Mouse (Mus musculus) lung, postnatal 0 days (tissue): ENCODE measurements around the gene Gfod1. TPM values are rescaled to one million over a fixed set of nuclear protein-coding genes. Genes with fewer than 3 reads are reported as not detected.

ENCODE experiments used
- ATAC-seq: fragments of 200-750 bp; cut with Nextera tagmentation; 2 replicates; pipeline ENCODE4 v1.8.0; 2017; ENCODE audit warnings: moderate library complexity
- DNase-seq: peaks from one replicate; pipeline ENCODE4 v3.0.0-alpha.2; 2016; ENCODE audit warnings: low spot score
- H3K27ac ChIP-seq: fragments of 300-500 bp; sonication (generic); 2 replicates; pipeline ENCODE4 v1.5.1; 2014; ENCODE audit warnings: antibody characterized with exemption, mild to moderate bottlenecking, low read length, mixed read lengths
- H3K27me3 ChIP-seq: fragments of 300-500 bp; sonication (generic); replicated peaks from 2 replicates; pipeline ENCODE4 v1.6.1; 2014; ENCODE audit warnings: low read length, mixed read lengths; ENCODE audit not compliant: insufficient read depth
- H3K36me3 ChIP-seq: fragments of 300-500 bp; sonication (generic); 2 replicates; pipeline ENCODE4 v1.6.1; 2014; ENCODE audit warnings: low read length, mixed read lengths; ENCODE audit not compliant: insufficient read depth
- H3K4me1 ChIP-seq: fragments of 300-500 bp; sonication (generic); 2 replicates; pipeline ENCODE4 v1.6.1; 2014; ENCODE audit warnings: antibody characterized with exemption, low read depth, low read length, mixed read lengths; ENCODE audit not compliant: insufficient read depth
- H3K4me2 ChIP-seq: fragments of 300-500 bp; sonication (generic); replicated peaks from 2 replicates; pipeline ENCODE4 v1.6.1; 2014; ENCODE audit warnings: low read depth, mild to moderate bottlenecking, low read length, moderate library complexity, mixed read lengths
- H3K4me3 ChIP-seq: fragments of 300-500 bp; sonication (generic); 2 replicates; pipeline ENCODE4 v1.5.1; 2014; ENCODE audit warnings: low read depth, low read length
- H3K9ac ChIP-seq: fragments of 300-500 bp; sonication (generic); replicated peaks from 2 replicates; pipeline ENCODE4 v1.6.1; 2014; ENCODE audit warnings: low read depth, mild to moderate bottlenecking
- H3K9me3 ChIP-seq: fragments of 300-500 bp; sonication (generic); 2 replicates; pipeline ENCODE4 v1.6.1; 2016; ENCODE audit warnings: low read length, mixed read lengths
- CTCF ChIP-seq: IDR thresholded peaks from 2 replicates; pipeline ENCODE4 v1.5.1; 2016; ENCODE audit warnings: antibody characterized with exemption, mild to moderate bottlenecking
- EP300 ChIP-seq: IDR thresholded peaks from 2 replicates; pipeline ENCODE4 v1.6.1; 2016; ENCODE audit warnings: antibody characterized with exemption, mild to moderate bottlenecking, control low read depth
- WGBS: fragments of 180-500 bp; shearing (Covaris S2); extraction: QIAGEN DNeasy Blood & Tissue Kit; methylation state at CpG from one replicate; pipeline ENCODE4 v1.1.7; 2014; 5-methylcytosine and 5-hydroxymethylcytosine counted together
- polyA plus RNA-seq: library from polyadenylated mRNA; unstranded; fragments of >200 nt; fragmentation: Nextera tagmentation; extraction: Ambion mirVana; gene quantifications from 2 replicates; pipeline ENCODE4 v1.2.1, GENCODE M21; 2015

The Gfod1 gene
- polyA plus RNA-seq, 1 experiment from 2014 or later = 1.6 TPM

- Histone ChIP-seq H3K36me3 (no peaks in the 10 kb centered on the region), H3K27ac (peak overlapping the region; percentile 64), H3K4me3 (no peak overlapping the region), H3K9me3 (no peaks in the 10 kb centered on the region), H3K27me3 (no peaks in the 10 kb centered on the region), H3K4me2 (no peak overlapping the region), H3K4me1 (peaks cover 10% of the 10 kb centered on the region; the same call in 1 of the 2 replicates), H3K9ac (no peak overlapping the region)
- DNase-seq (peak; percentile 70), ATAC-seq (peak; percentile 59)
- WGBS = 58% methylated on average over 7 of the region's 7 CpGs
- TF ChIP-seq EP300 (0 out of 2 replicates have a peak, but pooled peaks have one; percentile 33), CTCF (peak; percentile 63)
Observed at GRCm38 (mm10) chr13:43203234-43203633, 100.7 kb downstream of the Gfod1 start.

- H3K4me2 ChIP-seq = no peak overlapping the region
- H3K4me1 ChIP-seq = peaks cover 10% of the 10 kb centered on the region; the same call in 1 of the 2 replicates
- H3K36me3 ChIP-seq = no peaks in the 10 kb centered on the region
- no peaks in the 10 kb centered on the region for H3K27me3 ChIP-seq
- no peak overlapping the region for H3K9ac ChIP-seq
- no peak overlapping the region for H3K27ac ChIP-seq
- TF ChIP-seq EP300 (no peak), CTCF (no peak)
- no peaks in the 10 kb centered on the region for H3K9me3 ChIP-seq
- ATAC-seq (no peak), DNase-seq (no peak)
- WGBS = 84% methylated on average over 10 of the region's 10 CpGs
- H3K4me3 ChIP-seq = no peak overlapping the region
Observed at GRCm38 (mm10) chr13:43202351-43202750, 101.6 kb downstream of the Gfod1 start.

- Histone ChIP-seq H3K9ac (no peak overlapping the region), H3K4me3 (no peak overlapping the region), H3K9me3 (no peaks in the 10 kb centered on the region), H3K4me2 (no peak overlapping the region), H3K36me3 (no peaks in the 10 kb centered on the region), H3K27me3 (no peaks in the 10 kb centered on the region), H3K27ac (no peak overlapping the region), H3K4me1 (peaks cover 19% of the 10 kb centered on the region; the same call in 1 of the 2 replicates)
- TF ChIP-seq CTCF (peak; percentile 85), EP300 (no peak)
- no peak for ATAC-seq
- WGBS = 47% methylated on average over 22 of the region's 22 CpGs
- DNase-seq = peak; percentile 63
Observed at GRCm38 (mm10) chr13:43201033-43201432, 102.9 kb downstream of the Gfod1 start.

GRCm38 (mm10) chr13:43200473-43200872 is 103.5 kb downstream of the Gfod1 start:
- no peak for ATAC-seq
- no peak overlapping the region for H3K4me2 ChIP-seq
- 84% methylated on average over 22 of the region's 22 CpGs for WGBS
- no peaks in the 10 kb centered on the region for H3K36me3 ChIP-seq
- H3K4me3 ChIP-seq = no peak overlapping the region
- no peak overlapping the region for H3K27ac ChIP-seq
- no peak for DNase-seq
- no peaks in the 10 kb centered on the region for H3K27me3 ChIP-seq
- no peaks in the 10 kb centered on the region for H3K9me3 ChIP-seq
- H3K9ac ChIP-seq = no peak overlapping the region
- TF ChIP-seq EP300 (no peak), CTCF (no peak; the same call in 1 of the 2 replicates)
- H3K4me1 ChIP-seq = peaks cover 22% of the 10 kb centered on the region; the same call in 1 of the 2 replicates

- DNase-seq = no peak
- H3K27me3 ChIP-seq = no peaks in the 10 kb centered on the region
- no peaks in the 10 kb centered on the region for H3K36me3 ChIP-seq
- H3K4me3 ChIP-seq = no peak overlapping the region
- no peak overlapping the region for H3K9ac ChIP-seq
- H3K4me1 ChIP-seq = peaks cover 22% of the 10 kb centered on the region; the same call in 1 of the 2 replicates
- ATAC-seq = no peak
- H3K4me2 ChIP-seq = no peak overlapping the region
- 72% methylated on average over 5 of the region's 5 CpGs for WGBS
- TF ChIP-seq CTCF (peak; percentile 74), EP300 (no peak)
- H3K9me3 ChIP-seq = no peaks in the 10 kb centered on the region
- H3K27ac ChIP-seq = no peak overlapping the region
Observed at GRCm38 (mm10) chr13:43199749-43200148, 104.2 kb downstream of the Gfod1 start.

- TF ChIP-seq EP300 = no peak
- Histone ChIP-seq H3K4me2 (no peak overlapping the region), H3K9ac (no peak overlapping the region), H3K27me3 (no peaks in the 10 kb centered on the region), H3K4me3 (no peak overlapping the region), H3K27ac (no peak overlapping the region), H3K36me3 (no peaks in the 10 kb centered on the region), H3K9me3 (no peaks in the 10 kb centered on the region), H3K4me1 (peaks cover 20% of the 10 kb centered on the region; the same call in 1 of the 2 replicates)
- WGBS = 71% methylated on average over 7 of the region's 7 CpGs
- no peak for ATAC-seq
- DNase-seq = no peak
Observed at GRCm38 (mm10) chr13:43199282-43199681, 104.7 kb downstream of the Gfod1 start.

- Histone ChIP-seq H3K36me3 (no peaks in the 10 kb centered on the region), H3K27ac (no peak overlapping the region), H3K9me3 (no peaks in the 10 kb centered on the region), H3K4me2 (no peak overlapping the region), H3K27me3 (no peaks in the 10 kb centered on the region), H3K4me1 (peaks cover 25% of the 10 kb centered on the region; the same call in 1 of the 2 replicates), H3K9ac (no peak overlapping the region), H3K4me3 (no peak overlapping the region)
- TF ChIP-seq EP300 (no peak), CTCF (peak; percentile 60)
- 67% methylated on average over 6 of the region's 6 CpGs for WGBS
- DNase-seq (no peak), ATAC-seq (no peak)
Observed at GRCm38 (mm10) chr13:43197187-43197586, 106.8 kb downstream of the Gfod1 start.
